Mouse (Mus musculus) megakaryocyte progenitor cell, adult 5-6 weeks (primary cell): ENCODE measurements around the gene Sipa1. TPM values are rescaled to one million over a fixed set of nuclear protein-coding genes. Genes with fewer than 3 reads are reported as not detected.

Source experiments
- ATAC-seq: replicated peaks from 2 replicates; pipeline ENCODE4 v1.8.0; 2016; ENCODE audit warnings: mild to moderate bottlenecking, moderate TSS enrichment, inconsistent platforms; ENCODE audit not compliant: poor library complexity
- total RNA-seq, 2 experiments: library from RNA; stranded (forward) in 1 of 2; stranded (reverse) in 1 of 2; fragments of 157-497, 149-512 nt in 1 of 2; fragments of 200-1000 nt in 1 of 2; gene quantifications; 2 replicates each; pipeline versions ENCODE4 v1.2.3 to v1.2.4; 2015 to 2017

Gene Sipa1
- total RNA-seq, 2 experiments from 2014 or later = 16.4 to 24.0 TPM

DNA sequence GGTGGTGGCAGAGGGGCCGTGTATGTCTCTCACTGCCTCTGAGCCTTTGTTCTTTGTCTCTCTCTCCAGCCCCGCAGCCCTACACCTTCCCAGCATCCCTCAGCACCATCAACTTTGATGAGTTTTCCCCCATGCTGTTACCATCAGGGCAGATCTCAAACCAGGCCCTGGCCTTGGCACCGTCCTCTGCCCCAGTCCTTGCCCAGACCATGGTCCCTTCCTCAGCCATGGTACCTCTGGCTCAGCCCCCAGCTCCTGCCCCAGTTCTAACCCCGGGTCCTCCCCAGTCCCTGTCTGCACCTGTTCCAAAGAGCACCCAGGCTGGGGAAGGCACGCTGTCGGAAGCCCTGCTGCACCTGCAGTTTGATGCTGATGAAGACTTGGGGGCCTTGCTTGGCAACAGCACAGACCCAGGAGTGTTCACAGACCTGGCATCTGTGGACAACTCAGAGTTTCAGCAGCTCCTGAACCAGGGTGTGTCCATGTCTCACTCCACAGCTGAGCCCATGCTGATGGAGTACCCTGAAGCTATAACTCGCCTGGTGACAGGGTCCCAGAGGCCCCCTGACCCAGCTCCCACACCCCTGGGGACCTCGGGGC is 16.7 kb downstream of the Sipa1 start:
- no peak for ATAC-seq

DNA sequence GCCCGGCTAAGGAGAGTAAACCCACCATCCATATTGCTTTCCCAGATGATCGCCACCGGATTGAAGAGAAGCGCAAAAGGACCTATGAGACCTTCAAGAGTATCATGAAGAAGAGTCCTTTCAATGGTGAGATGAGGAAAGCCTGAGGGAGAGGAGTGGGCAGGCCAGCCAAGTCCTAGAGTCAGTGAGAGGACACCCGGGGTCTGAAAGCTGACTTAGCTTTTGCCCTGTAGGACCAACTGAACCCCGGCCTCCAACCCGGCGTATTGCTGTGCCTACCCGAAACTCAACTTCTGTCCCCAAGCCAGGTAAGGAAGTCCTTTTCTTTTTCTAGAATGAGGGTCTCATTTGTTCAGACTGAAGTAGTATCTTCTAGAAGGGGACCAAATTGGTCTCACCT is 18.2 kb downstream of the Sipa1 start:
- ATAC-seq = no peak

GRCm38 (mm10) chr19:5641641-5642040 is 21.9 kb downstream of the Sipa1 start:
- no peak for ATAC-seq

DNA sequence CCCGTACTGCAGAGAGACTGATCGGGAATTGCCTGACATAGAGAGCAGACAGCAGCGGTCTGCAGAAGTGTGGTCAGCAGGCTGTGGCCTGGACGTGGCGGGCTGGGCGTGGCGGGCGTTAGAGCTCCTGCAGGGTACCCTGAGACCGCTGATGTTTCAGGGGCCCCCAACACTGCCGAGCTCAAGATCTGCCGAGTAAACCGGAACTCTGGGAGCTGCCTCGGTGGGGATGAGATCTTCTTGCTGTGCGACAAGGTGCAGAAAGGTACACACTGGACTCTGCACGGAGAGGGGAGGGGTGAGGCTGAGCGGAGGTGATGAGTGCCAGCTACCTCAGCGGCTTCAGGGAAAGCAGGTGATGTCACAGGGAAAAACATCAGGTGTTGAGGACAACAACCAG is 22.5 kb downstream of the Sipa1 start:
- no peak for ATAC-seq

- no peak for ATAC-seq
Observed at GRCm38 (mm10) chr19:5640339-5640738, 23.2 kb downstream of the Sipa1 start.

- ATAC-seq = no peak
Observed at GRCm38 (mm10) chr19:5638416-5639005, 25.0 kb downstream of the Sipa1 start.

GRCm38 (mm10) chr19:5637069-5638047 is 26.1 kb downstream of the Sipa1 start, which contains the start of gene Rela:
Rela (plus strand) TSS chr19:5637483.
- peak; percentile 83 for ATAC-seq

- ATAC-seq = no peak
Observed at GRCm38 (mm10) chr19:5636571-5637041, 26.9 kb downstream of the Sipa1 start.

- ATAC-seq = no peak
Observed at GRCm38 (mm10) chr19:5636036-5636570, 27.4 kb downstream of the Sipa1 start.

DNA sequence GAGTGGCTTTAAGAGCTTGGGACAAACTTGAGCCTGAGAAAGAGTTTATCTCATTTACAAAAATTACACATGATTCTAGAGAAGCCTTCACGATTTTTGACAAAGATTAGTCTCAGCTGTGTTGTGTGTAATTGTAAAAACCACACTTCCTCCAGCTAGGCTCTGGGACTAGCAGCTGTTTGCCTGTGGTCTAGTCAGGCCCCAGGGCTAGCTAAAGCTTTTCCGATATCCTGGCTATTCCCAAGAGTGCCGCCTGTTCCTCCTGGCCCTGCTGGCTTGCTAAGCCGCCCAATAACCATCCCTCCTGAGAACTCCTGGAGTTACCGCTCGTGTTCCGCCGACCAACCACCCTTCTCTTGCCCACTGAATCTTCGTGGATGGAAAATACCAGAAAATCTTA is 31.4 kb downstream of the Sipa1 start:
- ATAC-seq = no peak

DNA sequence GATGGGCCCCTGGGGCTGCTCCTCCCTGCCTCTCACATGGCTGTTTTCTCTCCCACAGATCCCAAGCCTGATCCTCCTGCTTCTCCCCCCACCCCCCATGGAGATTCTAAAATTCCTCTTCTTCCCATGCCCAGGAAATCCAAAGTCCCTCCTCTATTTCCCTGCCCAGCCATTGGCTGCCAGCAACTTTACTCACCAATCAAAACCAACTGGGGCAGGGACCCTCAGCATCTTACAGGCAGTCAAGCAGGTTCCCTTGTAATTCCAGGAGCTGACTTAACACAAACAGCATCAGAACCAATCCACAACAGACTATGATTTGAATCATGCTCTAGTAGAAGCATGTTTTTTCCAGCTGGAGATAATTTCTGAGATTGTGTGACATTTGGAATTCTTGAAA is 33.6 kb downstream of the Sipa1 start:
- no peak for ATAC-seq

GRCm38 (mm10) chr19:5625311-5625710 is 38.2 kb downstream of the Sipa1 start:
- peak; percentile 29; the same call in 1 of the 2 replicates for ATAC-seq

DNA sequence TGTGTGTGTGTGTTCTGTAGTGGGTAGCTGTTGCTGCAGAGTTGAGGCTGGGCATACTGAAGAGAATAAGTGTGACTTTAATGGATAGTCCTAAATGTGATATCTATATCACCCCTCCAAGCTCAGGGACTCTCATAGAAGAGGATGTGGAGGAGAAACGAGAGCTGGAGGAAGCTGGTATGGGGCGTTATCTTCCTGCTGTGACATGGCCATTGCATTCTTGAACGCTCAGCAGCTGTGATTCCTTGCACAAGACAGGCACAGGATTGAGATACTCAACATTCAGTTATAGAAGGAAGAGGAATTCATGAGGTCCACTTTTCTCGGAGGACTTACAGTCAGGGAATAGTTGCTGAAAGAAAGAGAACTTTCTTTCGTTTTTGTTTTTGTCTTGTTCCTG is 41.6 kb downstream of the Sipa1 start:
- peak; percentile 54 for ATAC-seq

- ATAC-seq = no peak
Observed at GRCm38 (mm10) chr19:5620007-5620406, 43.5 kb downstream of the Sipa1 start.

- ATAC-seq = no peak
Observed at GRCm38 (mm10) chr19:5614953-5615352, 48.6 kb downstream of the Sipa1 start.

DNA sequence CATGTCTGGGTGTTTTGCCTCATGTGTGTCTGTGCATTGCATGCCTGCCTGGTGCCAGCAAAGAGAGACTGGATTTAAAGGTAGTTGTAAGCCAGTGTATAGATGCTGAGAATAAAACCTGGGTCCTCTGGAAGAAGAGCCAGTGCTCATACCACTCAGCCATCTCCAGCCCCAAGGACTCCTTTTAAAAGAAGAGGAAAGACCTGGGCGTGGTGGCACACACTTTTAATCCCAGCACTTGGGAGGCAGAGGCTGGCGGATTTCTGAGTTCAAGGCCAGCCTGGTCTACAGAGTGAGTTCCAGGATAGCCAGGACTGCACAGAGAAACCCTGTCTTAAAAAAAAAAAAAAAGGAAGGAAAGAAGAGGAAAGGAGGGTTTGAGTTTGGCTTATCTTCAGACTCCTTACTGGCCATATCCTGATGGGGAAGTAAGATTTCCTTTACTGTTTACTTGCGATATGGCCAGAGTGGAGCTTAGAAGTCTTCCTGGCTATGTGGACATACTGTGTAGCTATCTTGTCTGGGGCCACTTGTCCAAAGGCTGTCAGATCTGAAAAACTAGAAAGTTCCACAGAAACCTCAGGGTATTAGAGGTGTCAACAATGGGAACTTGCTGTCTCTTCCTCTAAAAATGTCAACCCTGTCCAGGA is 50.6 kb downstream of the Sipa1 start:
- peak; percentile 37; the same call in 1 of the 2 replicates for ATAC-seq

DNA sequence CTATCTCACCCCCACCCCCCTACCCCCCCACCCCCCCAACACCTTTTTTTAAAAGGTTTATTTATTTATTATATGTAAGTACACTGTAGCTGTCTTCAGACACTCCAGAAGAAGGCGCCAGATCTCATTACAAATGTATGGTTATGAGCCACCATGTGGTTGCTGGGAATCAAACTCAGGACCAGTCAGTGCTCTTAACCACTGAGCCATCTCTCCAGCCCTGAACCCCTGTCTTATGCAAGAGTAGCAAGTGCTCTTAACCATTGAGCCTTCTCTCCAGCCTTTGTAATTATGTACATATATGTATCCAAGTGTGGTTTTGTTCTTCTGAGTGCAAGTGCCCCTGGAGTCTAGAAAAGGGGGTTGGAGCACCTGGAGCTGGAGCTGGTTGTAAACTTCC is 51.5 kb downstream of the Sipa1 start:
- ATAC-seq = no peak

DNA sequence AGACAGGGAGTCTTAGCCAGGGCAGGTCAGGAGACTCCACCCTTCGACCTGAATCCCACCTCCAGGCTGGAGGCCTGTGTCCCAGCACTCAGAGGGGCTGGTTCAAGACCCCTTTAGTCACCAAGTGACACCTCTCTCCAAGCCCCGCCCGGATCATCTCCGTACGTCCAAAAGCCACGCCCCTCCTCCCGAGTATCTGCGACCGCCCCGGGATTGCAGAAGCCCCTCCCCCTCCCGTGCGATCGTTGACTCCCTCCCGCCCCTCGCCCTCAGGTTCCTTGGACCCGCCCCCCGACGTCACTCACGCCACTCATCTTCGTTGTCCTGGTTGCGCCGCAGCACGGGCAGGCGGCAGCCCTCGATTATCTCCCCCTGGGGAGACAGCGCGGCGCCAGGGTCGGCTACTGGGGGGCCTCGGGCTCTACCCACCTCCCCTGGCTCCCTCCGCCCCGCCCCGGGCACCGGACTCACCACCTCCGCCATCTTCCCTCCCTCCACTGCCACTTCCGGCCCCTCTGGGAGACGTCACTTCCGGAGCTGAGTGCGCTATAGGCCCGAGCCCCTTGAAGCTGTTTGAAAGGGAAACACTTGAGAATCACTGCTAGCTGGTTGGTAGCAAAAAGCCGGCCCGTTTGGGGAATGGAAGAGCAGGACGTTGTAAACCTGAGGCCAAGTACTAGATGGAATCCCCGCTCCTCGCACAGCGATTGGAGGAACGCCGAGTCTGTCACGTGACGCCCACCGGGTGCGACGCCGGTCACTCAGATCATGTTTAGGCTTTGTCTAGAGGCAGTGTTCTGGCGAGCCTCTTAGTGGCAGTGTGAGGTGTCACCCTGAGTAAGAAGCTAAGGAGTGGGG is 53.7 kb downstream of the Sipa1 start, which contains the start of gene Kat5:
Kat5 (minus strand) TSS at position 691 of the 858 bp plus-strand sequence.
- ATAC-seq = peak; percentile 82

- no peak for ATAC-seq
Observed at GRCm38 (mm10) chr19:5609171-5609546, 54.3 kb downstream of the Sipa1 start.

DNA sequence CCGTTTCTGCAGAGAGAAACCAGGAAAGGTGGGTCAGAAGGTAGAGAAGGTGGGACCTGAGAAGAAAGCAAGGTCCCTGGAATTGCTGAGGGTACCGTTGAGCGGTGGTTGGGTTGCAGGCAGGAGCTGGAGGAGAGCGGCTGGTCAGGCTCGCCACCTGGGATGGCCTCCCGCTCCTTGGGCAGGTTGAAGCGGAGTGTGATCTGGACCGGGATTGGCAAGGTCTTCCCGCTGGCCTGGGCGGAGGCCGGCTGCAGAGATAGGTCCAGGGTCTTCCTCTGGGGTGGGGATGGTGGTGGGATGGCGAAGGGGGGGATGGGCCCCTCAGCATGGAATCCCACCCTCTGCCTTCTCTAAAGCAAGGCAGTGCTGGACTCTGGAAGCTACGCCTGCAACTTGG is 54.8 kb downstream of the Sipa1 start:
- ATAC-seq = no peak
